11 mouse cellular contexts compared by ENCODE assay signal in the genomic region with DNA sequence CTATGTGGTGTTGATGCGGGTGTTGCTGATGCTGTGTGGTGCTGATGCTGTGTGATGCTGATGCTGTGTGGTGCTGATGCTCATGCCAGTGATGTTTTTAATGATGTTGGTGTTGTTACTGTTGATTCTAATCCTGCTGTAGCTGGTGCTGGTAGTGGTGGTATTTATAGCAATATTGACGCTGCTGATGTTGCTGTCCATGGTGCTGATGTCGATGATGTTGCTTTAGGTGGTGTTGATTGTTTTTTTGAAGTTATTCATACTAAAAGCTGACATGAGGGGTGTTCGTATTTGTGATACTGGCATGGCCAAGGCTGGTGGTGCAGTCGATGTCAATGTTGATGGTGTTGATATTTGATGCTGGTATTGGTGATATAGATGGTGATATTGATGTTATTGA.
DNase-seq lines count a peak whose midpoint lies in the region; ATAC-seq and TF ChIP-seq lines count a peak whose summit lies in the region.
"Had no signal": no experiment of that assay in that cellular context is flagged by ENCODE, and none has a peak within 500 bp of the region (broad histone marks: within the 10 kb centered on the region; RNA-seq: fewer than 3 reads in every experiment).

No protein-coding gene starts in this region.

- H3K27ac ChIP-seq in kidney, embryonic 14.5 days (ENCODE audit: low read depth, low read length): no peak overlapping the region
- no peak overlapping the region for H3K27ac ChIP-seq in embryonic facial prominence, embryonic 10.5 days (replicated peaks)
- no peak overlapping the region for H3K27ac ChIP-seq in left cerebral cortex, adult 2 months
- H3K27ac ChIP-seq: limb, embryonic 13.5 days; midbrain, embryonic 15.5 days had no signal

- no peaks in the 10 kb centered on the region; the same call in 1 of the 2 replicates for H3K9me3 ChIP-seq in kidney, embryonic 14.5 days (ENCODE audit: control insufficient read depth, low read length)
- no peaks in the 10 kb centered on the region for H3K9me3 ChIP-seq in embryonic facial prominence, embryonic 10.5 days
- H3K9me3 ChIP-seq: limb, embryonic 13.5 days; midbrain, embryonic 15.5 days had no signal

- no peaks in the 10 kb centered on the region for H3K36me3 ChIP-seq in kidney, embryonic 14.5 days (ENCODE audit: control insufficient read depth, insufficient read depth, low read length)
- no peaks in the 10 kb centered on the region for H3K36me3 ChIP-seq in embryonic facial prominence, embryonic 10.5 days (replicated peaks)
- H3K36me3 ChIP-seq: limb, embryonic 13.5 days; midbrain, embryonic 15.5 days had no signal

- H3K27me3 ChIP-seq in kidney, embryonic 14.5 days (ENCODE audit: control insufficient read depth, insufficient read depth, low read length): no peaks in the 10 kb centered on the region
- no peaks in the 10 kb centered on the region for H3K27me3 ChIP-seq in embryonic facial prominence, embryonic 10.5 days (replicated peaks; ENCODE audit: low read depth, poor library complexity, severe bottlenecking)
- H3K27me3 ChIP-seq: midbrain, embryonic 15.5 days had no signal

- intact Hi-C loops in left cerebral cortex, adult 2 months (cut with DNase I): no loop called here

- H3K4me2 ChIP-seq in kidney, embryonic 14.5 days (replicated peaks; ENCODE audit: low read depth, low read length): no peak overlapping the region
- H3K4me2 ChIP-seq: limb, embryonic 13.5 days; midbrain, embryonic 15.5 days had no signal

- no peaks in the 10 kb centered on the region for H3K4me1 ChIP-seq in kidney, embryonic 14.5 days (ENCODE audit: control insufficient read depth, insufficient read depth, low read length)
- no peaks in the 10 kb centered on the region for H3K4me1 ChIP-seq in embryonic facial prominence, embryonic 10.5 days
- H3K4me1 ChIP-seq: limb, embryonic 13.5 days; midbrain, embryonic 15.5 days had no signal

- DNase-seq in adrenal gland, postnatal 36 days: peak; percentile 41 to 53
- DNase-seq in adrenal gland, adult 18-20 months (ENCODE audit: low spot score in 2 of 2): no peak
- DNase-seq in kidney, postnatal 36 days: peak; percentile 6 to 50
- peak; percentile 28 for DNase-seq in ES-CJ7 (ENCODE audit: low read depth, low spot score)
- peak; percentile 62 for DNase-seq in embryonic facial prominence, embryonic 10.5 days (ENCODE audit: low spot score)
- DNase-seq in left cerebral cortex, adult 2 months (ENCODE audit: extremely low spot score in 1 of 2, low spot score in 2 of 2): no peak
- no peak for DNase-seq in layer of hippocampus, adult 9-11 months

- H3K4me3 ChIP-seq in kidney, embryonic 14.5 days (ENCODE audit: low read length): no peak overlapping the region
- H3K4me3 ChIP-seq in embryonic facial prominence, embryonic 10.5 days: no peak overlapping the region
- no peak overlapping the region for H3K4me3 ChIP-seq in left cerebral cortex, adult 2 months
- H3K4me3 ChIP-seq: limb, embryonic 13.5 days; midbrain, embryonic 15.5 days had no signal

- TF ChIP-seq CTCF in left cerebral cortex, adult 2 months (IDR thresholded peaks at IDR 0.05): no peak

- ATAC-seq in kidney, embryonic 14.5 days (ENCODE audit: low FRiP score, low TSS enrichment): no peak
- ATAC-seq: intestine, postnatal 0 days; midbrain, embryonic 15.5 days had no signal

- WGBS in kidney, embryonic 14.5 days: 58% methylated on average over 5 of the region's 5 CpGs
- WGBS in embryonic facial prominence, embryonic 10.5 days: 60% methylated on average over 5 of the region's 5 CpGs

- H3K9ac ChIP-seq in kidney, embryonic 14.5 days (ENCODE audit: low read depth, low read length): no peak overlapping the region
- H3K9ac ChIP-seq: limb, embryonic 13.5 days; midbrain, embryonic 15.5 days had no signal

Comparison
In these comparisons a context has a peak if more than half of its experiments do, and no peak if none do; other contexts are left out.
1. DNase-seq: peak in adrenal gland, postnatal 36 days (2 of 2), kidney, postnatal 36 days (2 of 2), ES-CJ7 (single experiment) and embryonic facial prominence, embryonic 10.5 days (single experiment); none in adrenal gland, adult 18-20 months (0 of 2), left cerebral cortex, adult 2 months (0 of 2) and layer of hippocampus, adult 9-11 months (single experiment).